Mouse (Mus musculus): ENCODE results near the gene Grm4.

GRCm38 (mm10) chr17:27432145-27432650 lies 89.0 kb downstream of the Grm4 start:
- TF ChIP-seq JUND (IDR thresholded peaks at IDR 0.05; ENCODE audit: low read depth, low read length) (no peak), CTCF (IDR thresholded peaks at IDR 0.05 in 2 of 3, conservative IDR thresholded peaks at IDR 0.05 in 1 of 3; ENCODE audit: control insufficient read depth in 1 of 3, insufficient read depth in 1 of 3, low read depth in 2 of 3, low read length in 3 of 3, poor library complexity in 1 of 3, severe bottlenecking in 1 of 3) (no peak), POLR2A (IDR thresholded peaks at IDR 0.05; ENCODE audit: control insufficient read depth in 1 of 2, insufficient read depth in 1 of 2, low read depth in 1 of 2, low read length in 2 of 2, poor library complexity in 1 of 2) (no peak), USF1 (IDR thresholded peaks at IDR 0.05; ENCODE audit: low read depth, low read length) (no peak)
